Mouse (Mus musculus): Measurements from ENCODE around the gene Fam229b.

The Fam229b gene

GRCm38 (mm10) chr10:39137766-39138165, 4.1 kb upstream of the Fam229b start:
- DNase-seq (ENCODE audit: low read depth, low spot score): no peak

DNA sequence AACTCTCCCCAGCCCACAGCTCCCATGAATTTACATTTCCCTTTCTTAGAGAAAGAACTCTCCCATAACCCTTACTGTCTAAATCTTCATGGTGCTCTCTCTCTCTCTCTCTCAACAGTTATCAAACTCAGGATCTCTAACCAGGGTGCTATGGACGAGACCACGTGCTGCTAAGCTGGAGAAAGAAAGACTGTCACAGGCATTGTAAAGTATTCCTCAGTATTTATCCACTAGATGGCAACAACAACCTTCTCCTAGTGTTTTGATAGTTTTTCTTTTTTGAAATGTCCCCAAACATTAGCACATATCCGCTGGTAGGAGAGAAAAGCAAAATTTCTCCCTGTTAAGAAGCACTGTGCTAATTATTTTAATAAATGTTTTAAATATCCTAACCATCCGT, 12.3 kb downstream of the Fam229b start:
- DNase-seq (ENCODE audit: low read depth, low spot score): peak; percentile 50

- DNase-seq (ENCODE audit: low read depth, low spot score): no peak
Observed at GRCm38 (mm10) chr10:39109489-39109874, 24.2 kb downstream of the Fam229b start.

DNA sequence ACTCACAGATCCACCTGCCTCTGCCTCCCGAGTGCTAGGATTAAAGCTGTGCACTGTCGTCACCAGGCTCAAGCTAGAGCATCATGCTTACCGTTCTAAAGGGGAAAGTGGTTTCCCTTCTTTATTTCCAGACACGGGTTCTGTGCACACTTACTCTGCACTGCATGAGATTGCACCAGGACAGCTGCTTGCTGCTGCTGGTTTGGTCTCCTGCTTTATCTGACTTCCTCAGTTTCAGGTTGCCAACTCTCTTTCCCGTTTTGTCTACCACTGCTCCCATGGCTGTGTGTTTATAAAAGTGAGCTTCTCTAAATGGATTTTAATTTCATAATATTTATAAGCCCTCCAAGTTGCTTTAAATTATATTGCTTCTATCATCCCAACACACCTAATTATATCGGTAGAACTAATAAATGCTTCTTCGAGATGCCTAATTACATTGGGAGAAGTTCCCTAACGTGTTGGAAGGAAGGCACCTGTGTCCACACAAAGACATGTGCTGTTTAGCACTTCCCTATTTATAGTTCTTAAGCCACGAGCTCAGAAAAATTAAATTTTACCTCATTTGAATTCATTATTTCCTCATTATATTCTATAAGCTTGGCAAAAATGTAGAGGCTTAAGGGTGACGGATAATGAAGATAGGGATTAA, 24.8 kb downstream of the Fam229b start:
- no peak for DNase-seq (ENCODE audit: low read depth, low spot score)

DNA sequence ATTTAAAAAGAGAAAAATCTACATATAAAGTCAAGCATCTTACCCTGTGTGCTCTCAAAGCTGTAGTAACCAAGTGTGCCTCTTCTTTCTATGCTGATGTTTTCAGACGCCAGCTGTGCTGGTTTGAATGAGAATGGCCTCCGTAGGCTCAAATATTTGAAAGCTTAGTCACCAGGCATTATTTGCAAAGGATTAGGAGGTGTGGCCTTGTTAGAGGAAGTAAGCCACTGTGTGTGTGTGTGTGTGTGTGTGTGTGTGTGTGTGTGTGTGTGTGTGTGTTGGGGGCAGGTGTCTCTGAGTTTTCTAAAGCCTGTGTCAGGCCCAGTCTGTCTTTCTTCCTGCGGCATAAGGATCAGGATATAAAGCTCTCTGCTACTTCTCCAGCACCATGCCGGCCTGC, 26.8 kb downstream of the Fam229b start:
- DNase-seq (ENCODE audit: low read depth, low spot score): peak; percentile 36

GRCm38 (mm10) chr10:39106413-39106812, 27.3 kb downstream of the Fam229b start:
- no peak for DNase-seq (ENCODE audit: low read depth, low spot score)

DNA sequence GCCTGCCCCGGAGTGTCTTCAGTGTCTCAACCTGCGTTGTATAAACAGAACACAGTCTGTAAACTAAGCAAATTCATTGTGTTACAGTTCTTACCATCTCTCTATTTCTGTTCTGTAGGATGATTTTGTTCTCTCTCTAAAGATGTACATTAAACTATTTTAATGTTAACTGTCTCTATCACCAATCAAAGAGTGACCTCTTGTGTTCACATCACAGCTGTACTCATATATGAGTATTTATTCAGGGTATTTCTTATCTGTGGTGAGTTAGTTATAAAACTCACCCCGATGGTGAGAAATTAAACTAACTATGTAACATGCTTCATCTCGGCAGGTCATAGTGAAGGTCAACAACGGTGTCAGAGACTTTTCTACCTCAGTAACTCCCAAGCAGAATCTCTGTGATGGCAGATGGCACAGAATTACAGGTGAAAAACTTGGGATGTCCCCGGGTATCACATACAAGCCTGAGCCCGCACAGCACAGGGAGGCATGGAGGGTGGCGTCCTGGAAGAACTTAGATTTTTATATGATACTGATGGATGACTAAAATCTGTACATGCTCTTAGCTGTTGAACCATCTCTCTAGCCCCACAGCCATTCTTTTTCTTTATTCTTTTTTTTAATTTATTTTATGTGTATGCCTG, 28.8 kb downstream of the Fam229b start:
- DNase-seq (ENCODE audit: low read depth, low spot score): peak; percentile 4

- no peak for DNase-seq (ENCODE audit: low read depth, low spot score)
Observed at GRCm38 (mm10) chr10:39098746-39099145, 35.0 kb downstream of the Fam229b start.

DNA sequence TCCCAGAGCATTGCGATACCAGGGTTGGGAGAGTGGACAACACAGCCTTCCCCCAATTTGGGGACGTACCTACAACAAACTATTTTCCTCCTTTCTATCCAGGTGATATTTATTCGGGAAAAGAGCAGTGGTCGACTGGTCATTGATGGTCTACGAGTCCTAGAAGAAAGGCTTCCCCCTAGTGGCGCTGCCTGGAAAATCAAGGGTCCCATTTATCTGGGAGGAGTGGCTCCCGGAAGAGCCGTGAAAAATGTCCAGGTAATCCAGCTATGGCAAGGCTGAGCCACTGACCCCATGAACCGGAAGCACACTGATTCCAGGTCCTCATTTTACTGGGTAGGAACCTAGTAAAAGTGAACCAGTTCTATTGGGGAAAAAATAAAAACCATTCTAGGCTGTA, 36.7 kb downstream of the Fam229b start:
- peak; percentile 65 for DNase-seq (ENCODE audit: low read depth, low spot score)

GRCm38 (mm10) chr10:39072048-39072447, 61.7 kb downstream of the Fam229b start:
- no peak for DNase-seq (ENCODE audit: low read depth, low spot score)

All from 3T3-L1 (cell line).